Mouse (Mus musculus): ENCODE data around the gene Cox10. TPM values are rescaled to one million over a fixed set of nuclear protein-coding genes. Genes with fewer than 3 reads are reported as not detected.
A peak's percentile ranks its signal among the peaks of the same experiment; 100 is the strongest.

Cox10 gene
- total and polyA plus RNA-seq, 2 experiments from 2014 or later: 21.5 to 36.4 TPM

DNA sequence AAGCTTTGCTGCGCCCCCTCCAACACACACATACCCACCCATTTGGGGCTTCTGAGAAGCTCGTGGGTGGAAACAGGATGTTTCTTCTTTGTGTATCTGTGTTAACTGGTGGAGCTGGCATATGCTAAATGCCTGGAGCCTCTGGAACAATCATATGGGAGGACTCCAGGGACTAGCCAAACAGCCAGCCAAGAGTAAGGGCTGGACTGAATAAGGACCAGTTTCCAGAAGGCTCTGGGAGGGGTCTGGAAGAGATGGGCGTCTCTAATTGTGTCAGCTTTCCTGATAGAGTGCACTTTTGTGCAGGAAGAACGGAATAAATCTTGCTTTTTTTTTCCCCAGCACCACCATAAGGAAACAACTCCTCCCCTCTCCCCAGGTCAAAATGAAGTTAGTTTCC, 165.3 kb downstream of the Cox10 start:
- peak overlapping the region; percentile 42; the same call in 1 of the 2 replicates for H3K9ac ChIP-seq (replicated peaks; ENCODE audit: low read length, poor library complexity, severe bottlenecking)
- H3K9me3 ChIP-seq (ENCODE audit: low read length): no peaks in the 10 kb centered on the region
- WGBS: 22% methylated on average over 4 of the region's 4 CpGs
- no peak overlapping the region for H3K27ac ChIP-seq (ENCODE audit: low read depth, low read length)
- TF ChIP-seq CTCF (IDR thresholded peaks at IDR 0.05): no peak
- no peak for ATAC-seq (ENCODE audit: low FRiP score)
- H3K4me3 ChIP-seq (ENCODE audit: low read depth, low read length): peak overlapping the region; percentile 42
- no peak for DNase-seq (ENCODE audit: low spot score)
- H3K4me2 ChIP-seq (ENCODE audit: low read depth, low read length, poor library complexity, severe bottlenecking): peak overlapping the region; percentile 80
- 0 out of 2 replicates have a peak, but pooled peaks cover 4% of the 10 kb centered on the region for H3K4me1 ChIP-seq (ENCODE audit: insufficient read depth, low read length)
- no peaks in the 10 kb centered on the region for H3K36me3 ChIP-seq (ENCODE audit: insufficient read depth, low read length)
- no peaks in the 10 kb centered on the region for H3K27me3 ChIP-seq (ENCODE audit: insufficient read depth, low read length)

Other genes with a start within 250 kb of the Cox10 start
- gene Hs3st3b1, start 157.2 kb downstream of the Cox10 start, total RNA-seq (2014; rRNA removed): 24.9 and 27.6 TPM in 2 replicates
- gene Hs3st3b1, start 157.2 kb downstream of the Cox10 start, polyA plus RNA-seq (2015; fragmentation: Nextera tagmentation; extraction: Ambion mirVana): 7.9 and 9.0 TPM in 2 replicates

Measured in midbrain, postnatal 0 days (tissue).